Mouse (Mus musculus) intestine, postnatal 0 days (tissue): ENCODE measurements around the gene Zdhhc15. TPM values are rescaled to one million over a fixed set of nuclear protein-coding genes. Genes with fewer than 3 reads are reported as not detected.
A peak's percentile ranks its signal among the peaks of the same experiment; 100 is the strongest.
"Not testable (repeated sequence)": the region's sequence is repeated elsewhere in the genome, so short reads cannot be mapped to it uniquely, and the experiment has no call there.

Experiments
- ATAC-seq: fragments of 200-750 bp; cut with Nextera tagmentation; 2 replicates; pipeline ENCODE4 v1.8.0; 2017; ENCODE audit warnings: mild to moderate bottlenecking, moderate TSS enrichment, moderate library complexity
- H3K27ac ChIP-seq: fragments of 300-500 bp; sonication (generic); 2 replicates; pipeline ENCODE4 v1.5.1; 2014; ENCODE audit warnings: mild to moderate bottlenecking, low read depth, low read length, moderate library complexity
- H3K27me3 ChIP-seq: fragments of 300-500 bp; sonication (generic); replicated peaks from 2 replicates; pipeline ENCODE4 v1.6.1; 2014; ENCODE audit warnings: low read length, mixed read lengths; ENCODE audit not compliant: control insufficient read depth, insufficient read depth
- H3K36me3 ChIP-seq: fragments of 300-500 bp; sonication (generic); 2 replicates; pipeline ENCODE4 v1.6.1; 2014; ENCODE audit warnings: mild to moderate bottlenecking, moderate library complexity; ENCODE audit not compliant: control insufficient read depth, insufficient read depth
- H3K4me1 ChIP-seq: fragments of 300-500 bp; sonication (generic); replicated peaks from 2 replicates; pipeline ENCODE4 v1.6.1; 2014; ENCODE audit warnings: antibody characterized with exemption, low read length, mixed read lengths; ENCODE audit not compliant: control insufficient read depth, insufficient read depth
- H3K4me2 ChIP-seq: fragments of 300-500 bp; sonication (generic); replicated peaks from 2 replicates; pipeline ENCODE4 v1.6.1; 2014; ENCODE audit warnings: low read depth, mild to moderate bottlenecking, moderate library complexity
- H3K4me3 ChIP-seq: fragments of 300-500 bp; sonication (generic); 2 replicates; pipeline ENCODE4 v1.5.1; 2014; ENCODE audit warnings: low read depth, low read length
- H3K9ac ChIP-seq: fragments of 300-500 bp; sonication (generic); 2 replicates; pipeline ENCODE4 v1.6.1; 2014; ENCODE audit warnings: mild to moderate bottlenecking, low read depth, low read length
- H3K9me3 ChIP-seq: fragments of 300-500 bp; sonication (generic); 2 replicates; pipeline ENCODE4 v1.6.1; 2016; ENCODE audit warnings: mixed run types; ENCODE audit not compliant: control insufficient read depth
- CTCF ChIP-seq: sonication (generic); IDR thresholded peaks from 2 replicates; pipeline ENCODE4 v1.5.1; 2016; ENCODE audit warnings: low read depth, mild to moderate bottlenecking, control low read depth, antibody characterized with exemption, moderate library complexity
- WGBS: fragments of 180-500 bp; shearing (Covaris S2); extraction: QIAGEN DNeasy Blood & Tissue Kit; methylation state at CpG from one replicate; pipeline ENCODE4 v1.1.7; 2014; 5-methylcytosine and 5-hydroxymethylcytosine counted together
- polyA plus RNA-seq: library from polyadenylated mRNA; unstranded; fragments of >200 nt; fragmentation: Nextera tagmentation; extraction: Ambion mirVana; gene quantifications from 2 replicates; pipeline ENCODE4 v1.2.1, GENCODE M21; 2015

Zdhhc15 gene
- polyA plus RNA-seq: 2.3 and 2.7 TPM in 2 replicates

GRCm38 (mm10) chrX:104670757-104671549 lies at the start of gene Zdhhc15:
Gene Zdhhc15 (minus strand): TSS chrX:104671064.
- peak; percentile 26 for TF ChIP-seq CTCF
- H3K4me3 ChIP-seq: peak within 1 kb of the TSS; percentile 50
- peak within 1 kb of the TSS; percentile 53 for H3K9ac ChIP-seq
- peak within 1 kb of the TSS; percentile 70 for H3K4me2 ChIP-seq
- no peaks in the 10 kb centered on the region for H3K4me1 ChIP-seq
- no peaks in the 10 kb centered on the region for H3K36me3 ChIP-seq
- 31% methylated on average over 28 of the region's 31 CpGs for WGBS
- H3K9me3 ChIP-seq: no peaks in the 10 kb centered on the region
- ATAC-seq: peak; percentile 92
- no peaks in the 10 kb centered on the region for H3K27me3 ChIP-seq
- H3K27ac ChIP-seq: peak within 1 kb of the TSS; percentile 35; the same call in 1 of the 2 replicates

DNA sequence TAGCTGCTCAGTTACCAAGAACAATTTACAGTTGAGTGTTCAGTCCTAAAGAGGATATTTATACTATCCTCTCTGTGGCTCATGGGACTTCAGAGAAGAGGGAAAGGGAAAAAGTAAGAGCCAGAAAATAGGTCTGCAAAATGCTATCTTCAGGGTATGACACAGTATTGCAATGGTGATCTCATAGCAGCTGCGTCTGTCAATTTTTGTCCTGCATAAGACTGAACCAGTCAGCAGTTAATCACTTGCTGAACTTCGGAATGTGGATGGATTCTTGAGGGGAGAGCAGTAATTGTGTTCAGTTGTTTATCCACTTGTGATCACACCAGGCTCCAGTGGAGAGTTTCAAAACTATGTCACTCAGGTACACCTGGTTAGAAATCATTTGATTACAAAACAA lies 37.1 kb upstream of the Zdhhc15 start:
- no peak overlapping the region for H3K9ac ChIP-seq
- no peaks in the 10 kb centered on the region for H3K9me3 ChIP-seq
- H3K4me2 ChIP-seq: no peak overlapping the region
- H3K4me3 ChIP-seq: no peak overlapping the region
- no peak overlapping the region for H3K27ac ChIP-seq
- WGBS: 76% methylated on average over 2 of the region's 2 CpGs
- ATAC-seq: no peak
- no peaks in the 10 kb centered on the region for H3K36me3 ChIP-seq
- no peaks in the 10 kb centered on the region for H3K4me1 ChIP-seq
- no peak for TF ChIP-seq CTCF
- H3K27me3 ChIP-seq: no peaks in the 10 kb centered on the region

- Histone ChIP-seq H3K36me3 (no peaks in the 10 kb centered on the region), H3K27me3 (no peaks in the 10 kb centered on the region), H3K4me3 (peak overlapping the region; percentile 50), H3K9ac (peak overlapping the region; percentile 53), H3K9me3 (no peaks in the 10 kb centered on the region), H3K4me2 (peak overlapping the region; percentile 70), H3K4me1 (no peaks in the 10 kb centered on the region), H3K27ac (peak overlapping the region; percentile 35; the same call in 1 of the 2 replicates)
- peak; percentile 31; the same call in 1 of the 2 replicates for ATAC-seq
- 33% methylated on average over 19 of the region's 19 CpGs for WGBS
- no peak for TF ChIP-seq CTCF
These were observed 761 bp downstream of the Zdhhc15 start for GRCm38 (mm10) chrX:104669850-104670756.

DNA sequence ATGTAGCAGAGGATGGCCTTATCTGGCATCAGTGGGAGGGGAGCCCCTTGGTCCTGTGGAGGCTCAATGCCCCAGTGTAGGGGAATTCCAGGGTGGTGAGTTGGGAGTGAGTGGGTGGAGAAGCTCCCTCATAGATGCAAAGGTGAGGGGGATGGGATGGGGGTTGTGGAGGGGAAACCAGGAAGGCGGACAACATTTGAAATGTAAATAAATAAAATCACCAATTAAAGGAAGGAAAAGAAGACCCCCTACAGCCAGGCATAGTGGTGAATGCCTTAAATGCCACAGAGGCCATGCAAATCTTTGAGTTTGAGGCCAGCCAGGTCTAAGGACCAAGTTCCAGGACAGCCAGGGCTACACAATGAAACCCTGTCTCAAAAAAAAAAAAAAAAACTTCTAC lies 13.9 kb downstream of the Zdhhc15 start:
- Histone ChIP-seq H3K9me3 (no peaks in the 10 kb centered on the region), H3K4me2 (no peak overlapping the region), H3K36me3 (no peaks in the 10 kb centered on the region), H3K4me3 (no peak overlapping the region), H3K27ac (no peak overlapping the region), H3K4me1 (no peaks in the 10 kb centered on the region), H3K9ac (no peak overlapping the region), H3K27me3 (no peaks in the 10 kb centered on the region)
- TF ChIP-seq CTCF: no peak
- no peak for ATAC-seq
- WGBS: 85% methylated on average over 1 of the region's 1 CpGs

GRCm38 (mm10) chrX:104612531-104612930 lies 58.3 kb downstream of the Zdhhc15 start:
- no peaks in the 10 kb centered on the region for H3K4me1 ChIP-seq
- no peak overlapping the region for H3K9ac ChIP-seq
- H3K27ac ChIP-seq: no peak overlapping the region
- WGBS: 91% methylated on average over 10 of the region's 10 CpGs
- no peaks in the 10 kb centered on the region for H3K27me3 ChIP-seq
- ATAC-seq: no peak
- no peak overlapping the region for H3K4me3 ChIP-seq
- no peaks in the 10 kb centered on the region for H3K36me3 ChIP-seq
- no peak for TF ChIP-seq CTCF
- no peak overlapping the region for H3K4me2 ChIP-seq
- H3K9me3 ChIP-seq: no peaks in the 10 kb centered on the region

DNA sequence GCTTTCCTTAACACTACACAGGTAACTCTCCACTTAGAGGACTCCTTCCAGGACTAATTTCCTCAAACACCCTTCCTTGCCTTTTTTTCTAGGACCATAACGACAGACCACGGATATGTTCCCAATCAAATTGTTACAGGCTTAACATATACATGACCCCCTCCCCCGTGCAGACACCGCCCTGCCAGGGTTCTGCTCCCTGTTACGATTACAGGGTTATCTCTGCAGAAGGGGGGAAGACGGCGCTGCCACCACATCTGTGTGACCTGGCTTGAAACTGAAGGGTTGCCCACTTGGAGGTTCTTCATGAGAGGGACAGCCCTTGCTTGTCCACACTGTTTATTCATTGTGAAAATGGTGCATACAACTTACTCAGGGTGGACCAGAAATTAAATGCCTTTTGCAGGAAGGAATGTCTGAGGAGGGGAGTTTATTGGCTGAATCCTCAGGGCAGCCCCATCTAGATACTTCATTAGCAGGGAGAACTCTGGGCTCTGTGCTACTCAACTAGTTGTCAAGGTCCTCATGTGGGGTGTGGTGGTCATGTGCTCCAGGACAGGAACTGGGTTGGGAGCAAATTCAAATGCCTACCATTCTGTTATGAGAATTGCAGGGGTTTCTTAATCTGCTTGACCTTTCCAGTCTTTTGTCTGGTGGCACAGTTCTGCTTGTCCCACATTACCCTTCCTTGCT lies 67.0 kb downstream of the Zdhhc15 start:
- not testable (repeated sequence) for H3K27me3 ChIP-seq, H3K9me3 ChIP-seq, H3K4me2 ChIP-seq, H3K36me3 ChIP-seq, H3K9ac ChIP-seq, H3K27ac ChIP-seq, H3K4me3 ChIP-seq, H3K4me1 ChIP-seq, ATAC-seq
- WGBS: 75% methylated on average over 2 of the region's 7 CpGs

- not testable (repeated sequence) for H3K4me3 ChIP-seq, H3K36me3 ChIP-seq, ATAC-seq, H3K9ac ChIP-seq, H3K4me2 ChIP-seq, H3K4me1 ChIP-seq, H3K27me3 ChIP-seq, H3K27ac ChIP-seq, H3K9me3 ChIP-seq
- 87% methylated on average over 8 of the region's 13 CpGs for WGBS
These were observed 68.5 kb downstream of the Zdhhc15 start for GRCm38 (mm10) chrX:104602168-104602859.
